Mouse (Mus musculus) G1E (cell line): ENCODE data around the gene Fmo1.

Experiments
- CTCF ChIP-seq: IDR thresholded peaks from 2 replicates; pipeline ENCODE4 v1.5.1; 2012; ENCODE audit warnings: low read depth, low read length, inconsistent platforms, mixed read lengths
- GATA1 ChIP-seq: IDR thresholded peaks from 2 replicates; pipeline ENCODE4 v1.6.1; 2012; ENCODE audit warnings: borderline replicate concordance, low read length, inconsistent platforms, mixed read lengths
- POLR2AphosphoS5 ChIP-seq: IDR thresholded peaks from 2 replicates; pipeline ENCODE4 v1.6.1; 2012; ENCODE audit warnings: low read depth, low read length, inconsistent platforms; ENCODE audit not compliant: insufficient replicate concordance
- TAL1 ChIP-seq: conservative IDR thresholded peaks from 2 replicates; pipeline ENCODE4 v1.6.1; 2012; ENCODE audit warnings: low read depth, low read length, inconsistent platforms, mixed read lengths

- TF ChIP-seq POLR2AphosphoS5 (no peak), CTCF (no peak), TAL1 (no peak), GATA1 (no peak)
Observed at GRCm38 (mm10) chr1:162864279-162864678, 2.1 kb downstream of the Fmo1 start.
